Mouse (Mus musculus) testis, adult 2 months (tissue): ENCODE data around the gene Afap1l2.

Experiments
- CTCF ChIP-seq: fragments of 200-500 bp; IDR thresholded peaks from 2 replicates; pipeline ENCODE4 v1.5.1; 2012; ENCODE audit warnings: low read depth, mild to moderate bottlenecking, inconsistent platforms, low read length, moderate library complexity; ENCODE audit not compliant: control insufficient read depth, insufficient read depth, insufficient replicate concordance
- POLR2A ChIP-seq: fragments of 200-500 bp; IDR thresholded peaks from 2 replicates; pipeline ENCODE4 v1.6.1; 2012; ENCODE audit warnings: low read depth, mild to moderate bottlenecking, inconsistent platforms, low read length, moderate library complexity; ENCODE audit not compliant: control insufficient read depth

- TF ChIP-seq CTCF (no peak), POLR2A (no peak)
These were observed 68.2 kb downstream of the Afap1l2 start for GRCm38 (mm10) chr19:56939826-56940225.
